Mouse (Mus musculus) erythroblast, embryonic 14.5 days (primary cell): ENCODE data around the gene Otos.

ENCODE experiments used
- GATA1 ChIP-seq: IDR thresholded peaks from 2 replicates; pipeline ENCODE4 v1.6.1; 2012; ENCODE audit warnings: low read length, inconsistent platforms, mixed read lengths
- TAL1 ChIP-seq: IDR thresholded peaks from 3 replicates; pipeline ENCODE4 v1.6.1; 2012; ENCODE audit warnings: low read length, inconsistent platforms, mixed read lengths

GRCm38 (mm10) chr1:92618360-92618759 lies 30.3 kb downstream of the Otos start:
- TF ChIP-seq TAL1 (no peak), GATA1 (no peak)
